Comparison of ENCODE assay signal across 8 mouse cellular contexts in genomic region chr2:125135903-125136811, GRCm38 (mm10). TPM values are rescaled to one million over a fixed set of nuclear protein-coding genes. Genes with fewer than 3 reads are reported as not detected.
A peak's percentile ranks its signal among the peaks of the same experiment; 100 is the strongest.
DNase-seq lines count a peak whose midpoint lies in the region; ATAC-seq and TF ChIP-seq lines count a peak whose summit lies in the region.

TSS of gene Ctxn2 (plus strand) at chr2:125136692.

- TF ChIP-seq CTCF in bone marrow macrophage, adult 2 months (IDR thresholded peaks at IDR 0.05; ENCODE audit: low read depth, low read length) = no peak
- no peak for TF ChIP-seq CTCF in embryonic fibroblast, embryonic 13.5 days (IDR thresholded peaks at IDR 0.05; ENCODE audit: borderline replicate concordance, insufficient read depth, low read length)

- H3K4me2 ChIP-seq in heart, embryonic 16.5 days (ENCODE audit: low read depth, low read length) = peak within 1 kb of the TSS; percentile 89
- peak within 1 kb of the TSS; percentile 51 for H3K4me2 ChIP-seq in liver, embryonic 12.5 days
- H3K4me2 ChIP-seq in stomach, embryonic 14.5 days (replicated peaks; ENCODE audit: low read depth, low read length) = peak within 1 kb of the TSS; percentile 59

- H3K9ac ChIP-seq in heart, embryonic 16.5 days (ENCODE audit: low read length) = no peak within 1 kb of the TSS
- no peak within 1 kb of the TSS for H3K9ac ChIP-seq in liver, embryonic 12.5 days
- no peak within 1 kb of the TSS for H3K9ac ChIP-seq in stomach, embryonic 14.5 days (replicated peaks; ENCODE audit: low read depth, low read length)

- no peaks in the 10 kb centered on the region; the same call in 1 of the 2 replicates for H3K4me1 ChIP-seq in bone marrow macrophage, adult 2 months (ENCODE audit: control insufficient read depth, insufficient read depth, low read length)
- H3K4me1 ChIP-seq in embryonic fibroblast, embryonic 13.5 days (ENCODE audit: control insufficient read depth, insufficient read depth, low read length) = no peaks in the 10 kb centered on the region
- peaks cover 7% of the 10 kb centered on the region; the same call in 1 of the 2 replicates for H3K4me1 ChIP-seq in heart, embryonic 16.5 days (ENCODE audit: control insufficient read depth, insufficient read depth, low read length)
- peaks cover 6% of the 10 kb centered on the region; the same call in 1 of the 2 replicates for H3K4me1 ChIP-seq in liver, embryonic 12.5 days
- H3K4me1 ChIP-seq in stomach, embryonic 14.5 days (ENCODE audit: control insufficient read depth, insufficient read depth, low read length) = 0 out of 2 replicates have a peak, but pooled peaks cover 3% of the 10 kb centered on the region

- no peak within 1 kb of the TSS for H3K27ac ChIP-seq in bone marrow macrophage, adult 2 months (ENCODE audit: insufficient read depth, low read depth, low read length)
- H3K27ac ChIP-seq in embryonic fibroblast, embryonic 13.5 days (ENCODE audit: insufficient read depth, low read length) = no peak within 1 kb of the TSS
- no peak within 1 kb of the TSS for H3K27ac ChIP-seq in heart, embryonic 16.5 days (ENCODE audit: low read length)
- no peak within 1 kb of the TSS for H3K27ac ChIP-seq in liver, embryonic 12.5 days
- no peak within 1 kb of the TSS for H3K27ac ChIP-seq in stomach, embryonic 14.5 days (ENCODE audit: low read length)

- no peaks in the 10 kb centered on the region; the same call in 1 of the 2 replicates for H3K27me3 ChIP-seq in heart, embryonic 16.5 days (ENCODE audit: control insufficient read depth, insufficient read depth, low read length)
- peaks cover 14% of the 10 kb centered on the region for H3K27me3 ChIP-seq in liver, embryonic 12.5 days (replicated peaks)
- H3K27me3 ChIP-seq in stomach, embryonic 14.5 days (ENCODE audit: control insufficient read depth, insufficient read depth, low read length) = no peaks in the 10 kb centered on the region

- no peaks in the 10 kb centered on the region for H3K9me3 ChIP-seq in heart, embryonic 16.5 days (replicated peaks; ENCODE audit: control insufficient read depth, low read length)
- no peaks in the 10 kb centered on the region for H3K9me3 ChIP-seq in liver, embryonic 12.5 days (replicated peaks)
- H3K9me3 ChIP-seq in stomach, embryonic 14.5 days (ENCODE audit: control insufficient read depth, low read depth, low read length) = no peaks in the 10 kb centered on the region

- no peaks in the 10 kb centered on the region for H3K36me3 ChIP-seq in heart, embryonic 16.5 days (ENCODE audit: control insufficient read depth, insufficient read depth)
- H3K36me3 ChIP-seq in liver, embryonic 12.5 days = no peaks in the 10 kb centered on the region
- no peaks in the 10 kb centered on the region for H3K36me3 ChIP-seq in stomach, embryonic 14.5 days (ENCODE audit: control insufficient read depth, insufficient read depth, low read length)

- H3K4me3 ChIP-seq in bone marrow macrophage, adult 2 months (ENCODE audit: insufficient read depth, low read length) = peak within 1 kb of the TSS; percentile 35
- H3K4me3 ChIP-seq in embryonic fibroblast, embryonic 13.5 days (ENCODE audit: insufficient read depth, low read length) = peak within 1 kb of the TSS; percentile 23
- H3K4me3 ChIP-seq in heart, embryonic 16.5 days (ENCODE audit: low read length) = peak within 1 kb of the TSS; percentile 51
- H3K4me3 ChIP-seq in liver, embryonic 12.5 days = peak within 1 kb of the TSS; percentile 14
- H3K4me3 ChIP-seq in stomach, embryonic 14.5 days (ENCODE audit: low read depth, low read length) = peak within 1 kb of the TSS; percentile 5

- peak; percentile 15 for DNase-seq in 416B (ENCODE audit: low read depth)
- peak; percentile 92 for DNase-seq in kidney, postnatal 10 days
- DNase-seq in natural killer cell, adult 2 months (ENCODE audit: low spot score in 2 of 2) = peak; percentile 53 to 57

- no peak for TF ChIP-seq POLR2A in bone marrow macrophage, adult 2 months (IDR thresholded peaks at IDR 0.05; ENCODE audit: borderline replicate concordance, low read depth, low read length)
- no peak for TF ChIP-seq POLR2A in embryonic fibroblast, embryonic 13.5 days (IDR thresholded peaks at IDR 0.05; ENCODE audit: low read depth, low read length)

- ATAC-seq in heart, embryonic 16.5 days (replicated peaks; ENCODE audit: extremely low read depth, insufficient read depth, low FRiP score) = 0 out of 2 replicates have a peak, but pooled peaks have one; percentile 58
- ATAC-seq in liver, embryonic 12.5 days = no peak
- no peak for ATAC-seq in stomach, embryonic 14.5 days (ENCODE audit: insufficient number of reproducible peaks, insufficient read depth, low FRiP score, low read depth)

- 2% methylated on average over 39 of the region's 39 CpGs for WGBS in heart, embryonic 16.5 days
- 2% methylated on average over 39 of the region's 39 CpGs for WGBS in liver, embryonic 12.5 days (ENCODE audit: insufficient replicate concordance)
- WGBS in stomach, embryonic 14.5 days = 1% methylated on average over 39 of the region's 39 CpGs

RNA-seq across cellular contexts. Expression of gene Ctxn2, which starts in this region (rescaled TPM):
- polyA plus RNA-seq in bone marrow macrophage, adult 2 months (2012; ENCODE audit: insufficient read depth, insufficient read length, missing spikeins) = not detected in 2 replicates
- not detected in 2 replicates for polyA plus RNA-seq in embryonic fibroblast, embryonic 13.5 days (2011; ENCODE audit: insufficient read length, low read depth, missing spikeins)
- not detected in 2 replicates for polyA plus RNA-seq in heart, embryonic 16.5 days (2015; fragmentation: Nextera tagmentation; extraction: Ambion mirVana)
- polyA plus RNA-seq in liver, embryonic 12.5 days (2016; fragmentation: Nextera tagmentation; extraction: Ambion mirVana) = not detected in 2 replicates
- not detected in 2 replicates for polyA plus RNA-seq in stomach, embryonic 14.5 days (2014; fragmentation: Nextera tagmentation; extraction: Ambion mirVana)

Comparison
In these comparisons a context has a peak if more than half of its experiments do, and no peak if none do; other contexts are left out.
1. Peak in ATAC-seq, H3K4me3 ChIP-seq and H3K4me2 ChIP-seq in heart, embryonic 16.5 days; RNA of the gene not detected or under 1 TPM.
2. DNase-seq: peak in every context shown above with its lines; median percentile 92 in kidney, postnatal 10 days; 55 in natural killer cell, adult 2 months; 15 in 416B.